Mouse (Mus musculus): ENCODE measurements at regions not wholly inside any gene's neighbourhood (a gene's known extent, or its start where the extent isn't known, plus 50 kb on each side); places are given as distances from the start of the nearest gene placed in this dataset.

GRCm38 (mm10) chr4:64622771-64623170 lies 501.2 kb upstream of the Pappa start:
- DNase-seq, result no peak

- DNase-seq, result no peak
Observed at GRCm38 (mm10) chr4:64632189-64632588, 491.8 kb upstream of the Pappa start.

- no peak for DNase-seq
Observed at GRCm38 (mm10) chr4:64635256-64635962, 488.6 kb upstream of the Pappa start.

GRCm38 (mm10) chr4:64640056-64640455 lies 483.9 kb upstream of the Pappa start:
- no peak for DNase-seq

GRCm38 (mm10) chr4:64640976-64641375 lies 483.0 kb upstream of the Pappa start:
- no peak for DNase-seq

GRCm38 (mm10) chr4:64645141-64645540 lies 478.8 kb upstream of the Pappa start:
- no peak for DNase-seq

- DNase-seq, result no peak
Observed at GRCm38 (mm10) chr4:64654157-64654556, 469.8 kb upstream of the Pappa start.

- peak; percentile 8 for DNase-seq
Observed at GRCm38 (mm10) chr4:64655534-64655933, 468.4 kb upstream of the Pappa start.

GRCm38 (mm10) chr4:64663722-64664121 lies 460.3 kb upstream of the Pappa start:
- no peak for DNase-seq

GRCm38 (mm10) chr4:64667998-64668397 lies 456.0 kb upstream of the Pappa start:
- DNase-seq, result no peak

- no peak for DNase-seq
Observed at GRCm38 (mm10) chr4:64669722-64670121, 454.3 kb upstream of the Pappa start.

- no peak for DNase-seq
Observed at GRCm38 (mm10) chr4:64676438-64676837, 447.5 kb upstream of the Pappa start.

- DNase-seq, result no peak
Observed at GRCm38 (mm10) chr4:64676881-64677280, 447.1 kb upstream of the Pappa start.

GRCm38 (mm10) chr4:64684654-64685053 lies 439.3 kb upstream of the Pappa start:
- no peak for DNase-seq

GRCm38 (mm10) chr4:64696134-64696533 lies 427.8 kb upstream of the Pappa start:
- DNase-seq, result no peak

GRCm38 (mm10) chr4:64723296-64723695 lies 400.7 kb upstream of the Pappa start:
- DNase-seq, result no peak

- no peak for DNase-seq
Observed at GRCm38 (mm10) chr4:64724851-64725250, 399.1 kb upstream of the Pappa start.

- DNase-seq, result no peak
Observed at GRCm38 (mm10) chr4:64755986-64756385, 368.0 kb upstream of the Pappa start.

GRCm38 (mm10) chr4:64768610-64769009 lies 355.4 kb upstream of the Pappa start:
- DNase-seq, result no peak

GRCm38 (mm10) chr4:64803886-64804285 lies 320.1 kb upstream of the Pappa start:
- no peak for DNase-seq

- no peak for DNase-seq
Observed at GRCm38 (mm10) chr4:64804996-64805395, 319.0 kb upstream of the Pappa start.

GRCm38 (mm10) chr4:64807148-64807547 lies 316.8 kb upstream of the Pappa start:
- DNase-seq, result no peak

- peak; percentile 84 for DNase-seq
Observed at GRCm38 (mm10) chr4:64811974-64812373, 312.0 kb upstream of the Pappa start.

- DNase-seq, result no peak
Observed at GRCm38 (mm10) chr4:64812812-64813211, 311.2 kb upstream of the Pappa start.

- peak; percentile 8 for DNase-seq
Observed at GRCm38 (mm10) chr4:64832882-64833281, 291.1 kb upstream of the Pappa start.

Measured in kidney, adult 11 months (tissue).